Mouse (Mus musculus) bone marrow macrophage, adult 2 months (primary cell): Measurements from ENCODE around the gene Otor.

Experiments used
- CTCF ChIP-seq: IDR thresholded peaks from 2 replicates; pipeline ENCODE4 v1.5.1; 2012; ENCODE audit warnings: low read depth, mild to moderate bottlenecking, low read length, moderate library complexity
- POLR2A ChIP-seq: IDR thresholded peaks from 2 replicates; pipeline ENCODE4 v1.6.1; 2012; ENCODE audit warnings: mild to moderate bottlenecking, low read depth, low read length, borderline replicate concordance

GRCm38 (mm10) chr2:143084852-143085397 is 6.7 kb downstream of the Otor start:
- TF ChIP-seq CTCF (no peak), POLR2A (no peak)
